Mouse (Mus musculus) heart, adult 2 months (tissue): ENCODE measurements at regions not wholly inside any gene's neighbourhood (a gene's known extent, or its start where the extent isn't known, plus 50 kb on each side); places are given as distances from the start of the nearest gene placed in this dataset.

Experiments
- DNase-seq, 2 experiments: peaks; one replicate each; pipeline ENCODE4 v3.0.0; 2021
- H3K27ac ChIP-seq: fragments of 200-600 bp; 2 replicates; pipeline ENCODE4 v1.8.1; 2022
- H3K27me3 ChIP-seq: fragments of 200-500 bp; 2 replicates; pipeline ENCODE4 v1.6.1; 2012; ENCODE audit warnings: mild to moderate bottlenecking, low read length, inconsistent platforms, mixed read lengths; ENCODE audit not compliant: control insufficient read depth, insufficient read depth
- H3K36me3 ChIP-seq: fragments of 200-500 bp; 2 replicates; pipeline ENCODE4 v1.6.1; 2012; ENCODE audit warnings: low read length, inconsistent platforms; ENCODE audit not compliant: control insufficient read depth, insufficient read depth
- H3K4me1 ChIP-seq: fragments of 200-500 bp; 2 replicates; pipeline ENCODE4 v1.6.1; 2011; ENCODE audit warnings: low read length; ENCODE audit not compliant: control insufficient read depth, insufficient read depth
- H3K4me3 ChIP-seq: fragments of 200-600 bp; 2 replicates; pipeline ENCODE4 v1.8.1; 2022
- H3K79me2 ChIP-seq: fragments of 200-500 bp; replicated peaks from 2 replicates; pipeline ENCODE4 v1.6.1; 2012; ENCODE audit warnings: mild to moderate bottlenecking, inconsistent platforms, low read length, moderate library complexity, mixed read lengths; ENCODE audit not compliant: control insufficient read depth, insufficient read depth
- H3K9ac ChIP-seq: fragments of 200-500 bp; 2 replicates; pipeline ENCODE4 v1.6.1; 2012; ENCODE audit warnings: low read depth, mild to moderate bottlenecking, control low read depth, inconsistent platforms, low read length, mixed read lengths
- CTCF ChIP-seq: fragments of 200-600 bp; IDR thresholded peaks from 2 replicates; pipeline ENCODE4 v1.8.1; 2022; ENCODE audit warnings: antibody characterized with exemption, mild to moderate bottlenecking, moderate library complexity
- EP300 ChIP-seq: fragments of 200-500 bp; IDR thresholded peaks from 2 replicates; pipeline ENCODE4 v1.6.1; 2011; ENCODE audit warnings: low read depth, low read length, control low read depth; ENCODE audit not compliant: insufficient read depth
- POLR2A ChIP-seq: fragments of 200-500 bp; IDR thresholded peaks from 2 replicates; pipeline ENCODE4 v1.6.1; 2011; ENCODE audit warnings: mild to moderate bottlenecking, low read depth, low read length, control low read depth; ENCODE audit not compliant: insufficient read depth
- WGBS: fragments of 180-500 bp; shearing (Covaris S2); methylation state at CpG from one replicate; pipeline ENCODE4 v1.1.7; 2018; 5-methylcytosine and 5-hydroxymethylcytosine counted together
- intact Hi-C: fragments of 180-260 bp; cut with DNase I; formaldehyde crosslinking; loops from one replicate; pipeline ENCODE4 v1.15.1; 2025

DNA sequence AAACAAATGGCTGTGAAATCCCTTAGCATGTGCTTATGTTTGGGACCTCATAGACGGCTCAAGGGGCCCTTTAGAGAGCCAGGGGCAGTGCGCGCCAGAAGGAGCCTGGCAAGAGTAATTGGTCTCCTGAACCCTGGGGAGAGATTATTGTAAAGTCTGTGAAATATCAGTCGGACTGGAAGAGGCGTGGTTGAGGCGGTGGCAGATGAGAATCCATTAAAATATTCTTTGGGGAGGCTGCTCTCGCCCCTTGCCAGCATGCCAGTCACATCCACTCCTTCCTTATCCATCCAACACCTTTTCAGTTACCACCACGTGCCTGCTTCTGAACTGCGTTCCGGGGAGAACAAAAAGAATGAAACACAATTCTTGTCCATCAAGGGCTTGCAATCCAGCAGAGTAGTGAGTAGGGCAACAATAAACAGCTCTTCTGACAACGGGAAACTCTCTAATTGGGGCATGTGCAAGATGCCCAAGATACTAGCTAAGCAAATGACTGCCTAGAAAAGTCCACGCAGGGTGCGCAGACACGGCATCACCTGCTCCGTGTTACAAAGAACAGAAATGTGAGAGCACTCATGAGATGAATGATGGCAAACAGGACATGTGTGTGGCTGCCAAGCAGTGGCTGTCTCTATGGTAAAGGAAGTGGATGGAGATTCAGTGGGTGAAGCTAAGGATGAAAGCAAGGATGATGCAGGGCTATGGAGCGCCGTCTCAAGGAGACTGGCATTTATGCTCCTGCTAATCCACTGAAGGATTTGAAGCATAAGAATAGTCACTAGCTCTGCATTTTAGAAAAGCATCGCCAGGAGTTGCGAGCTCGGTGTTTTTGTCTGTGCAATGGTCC, 320.6 kb upstream of the Zfp462 start:
- Histone ChIP-seq H3K9ac (no peak overlapping the region), H3K79me2 (no peaks in the 10 kb centered on the region), H3K27ac (no peak overlapping the region), H3K27me3 (no peaks in the 10 kb centered on the region), H3K4me1 (no peaks in the 10 kb centered on the region), H3K4me3 (no peak overlapping the region), H3K36me3 (no peaks in the 10 kb centered on the region)
- TF ChIP-seq EP300 = no peak
- no peak for TF ChIP-seq POLR2A
- TF ChIP-seq CTCF = no peak
- intact Hi-C loops = no loop called here
- DNase-seq = no peak
- 88% methylated on average over 20 of the region's 20 CpGs for WGBS

DNA sequence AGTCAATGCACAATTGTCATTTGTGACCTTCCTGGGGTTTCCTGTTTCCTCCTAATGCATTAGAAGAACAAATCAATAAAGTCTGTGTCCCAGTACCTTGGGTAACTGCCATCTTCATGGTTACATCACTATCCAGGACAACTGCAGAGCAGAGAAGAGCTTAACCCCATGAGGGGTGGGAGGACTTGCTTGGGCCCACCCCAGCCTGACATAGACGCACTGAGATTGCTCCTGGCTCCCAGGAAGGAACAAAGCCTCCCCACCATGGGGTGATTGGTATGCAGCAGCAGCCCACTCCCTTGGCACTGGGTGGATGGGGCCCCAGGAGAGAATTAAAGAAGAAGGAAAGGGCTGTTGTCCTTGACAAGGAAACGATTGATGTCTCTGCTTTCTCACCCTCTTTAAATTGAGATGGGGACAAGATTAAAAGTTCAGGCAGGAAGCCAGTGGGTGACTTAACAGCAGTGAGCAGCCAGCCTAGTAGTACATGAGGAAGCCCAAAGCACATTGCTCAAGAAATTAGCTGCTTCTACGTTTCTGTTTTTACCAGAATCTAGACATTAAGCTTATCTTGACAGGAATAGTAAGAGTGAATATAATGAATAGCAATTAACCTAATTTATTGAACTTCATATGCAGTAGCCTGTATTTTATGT, 307.7 kb upstream of the Zfp462 start:
- WGBS = 27% methylated on average over 3 of the region's 3 CpGs
- intact Hi-C loops = no loop called here

DNA sequence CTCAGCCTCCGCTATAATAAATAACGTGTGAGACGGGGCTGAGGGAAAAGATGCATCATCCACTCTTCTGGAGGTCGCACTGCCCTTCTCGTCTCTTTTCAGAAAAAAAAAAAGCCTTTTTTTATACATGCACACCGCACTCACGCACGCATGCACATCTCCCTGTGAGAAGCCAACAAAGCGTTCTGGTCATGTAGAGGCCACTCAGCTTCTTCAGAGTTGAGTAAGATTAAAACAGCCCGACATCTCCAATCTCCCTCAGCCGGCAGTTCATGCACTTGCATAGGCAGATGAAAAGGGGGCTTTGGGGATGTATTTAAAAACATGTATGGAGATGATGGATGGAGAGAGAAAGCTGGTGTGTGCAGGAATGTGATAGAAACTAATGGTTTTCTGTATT, 298.8 kb upstream of the Zfp462 start:
- H3K36me3 ChIP-seq = no peaks in the 10 kb centered on the region
- 91% methylated on average over 11 of the region's 11 CpGs for WGBS
- H3K4me3 ChIP-seq = no peak overlapping the region
- no peaks in the 10 kb centered on the region for H3K79me2 ChIP-seq
- no peaks in the 10 kb centered on the region for H3K4me1 ChIP-seq
- no peak for DNase-seq
- no peak overlapping the region for H3K9ac ChIP-seq
- H3K27me3 ChIP-seq = no peaks in the 10 kb centered on the region
- TF ChIP-seq CTCF (no peak), POLR2A (no peak), EP300 (no peak)
- intact Hi-C loops = no loop called here
- H3K27ac ChIP-seq = no peak overlapping the region

More for the DNA sequence above, 307.7 kb upstream of the Zfp462 start:
- Histone ChIP-seq H3K27me3 (no peaks in the 10 kb centered on the region), H3K27ac (no peak overlapping the region), H3K36me3 (no peaks in the 10 kb centered on the region), H3K9ac (no peak overlapping the region), H3K4me3 (no peak overlapping the region), H3K79me2 (no peaks in the 10 kb centered on the region), H3K4me1 (no peaks in the 10 kb centered on the region)
- TF ChIP-seq CTCF (no peak), POLR2A (no peak), EP300 (no peak)
- DNase-seq = no peak

DNA sequence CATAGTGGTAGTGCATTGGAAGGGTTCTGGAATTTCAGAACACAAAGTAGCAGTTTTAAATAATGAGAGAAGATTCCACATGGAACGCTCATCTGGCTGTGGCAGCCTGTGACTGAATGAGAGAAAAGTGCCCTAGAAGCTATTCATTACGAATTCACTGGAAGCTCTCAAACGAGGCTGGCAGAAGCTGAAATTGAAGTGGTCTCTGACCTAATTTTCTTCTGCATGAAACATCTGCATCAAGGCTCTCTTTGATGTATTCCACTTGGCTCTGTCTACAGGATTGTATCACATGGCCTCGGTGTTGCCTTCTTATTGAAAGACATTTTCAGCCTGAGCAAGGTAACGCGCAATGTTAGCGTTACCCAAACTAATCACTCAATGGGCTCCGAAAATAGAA, 298.4 kb upstream of the Zfp462 start:
- TF ChIP-seq POLR2A (no peak), CTCF (no peak), EP300 (no peak)
- no peak for DNase-seq
- no peaks in the 10 kb centered on the region for H3K79me2 ChIP-seq
- H3K4me1 ChIP-seq = no peaks in the 10 kb centered on the region
- H3K36me3 ChIP-seq = no peaks in the 10 kb centered on the region
- intact Hi-C loops = no loop called here
- 51% methylated on average over 8 of the region's 8 CpGs for WGBS
- H3K9ac ChIP-seq = no peak overlapping the region
- no peaks in the 10 kb centered on the region for H3K27me3 ChIP-seq
- H3K27ac ChIP-seq = no peak overlapping the region
- H3K4me3 ChIP-seq = no peak overlapping the region

DNA sequence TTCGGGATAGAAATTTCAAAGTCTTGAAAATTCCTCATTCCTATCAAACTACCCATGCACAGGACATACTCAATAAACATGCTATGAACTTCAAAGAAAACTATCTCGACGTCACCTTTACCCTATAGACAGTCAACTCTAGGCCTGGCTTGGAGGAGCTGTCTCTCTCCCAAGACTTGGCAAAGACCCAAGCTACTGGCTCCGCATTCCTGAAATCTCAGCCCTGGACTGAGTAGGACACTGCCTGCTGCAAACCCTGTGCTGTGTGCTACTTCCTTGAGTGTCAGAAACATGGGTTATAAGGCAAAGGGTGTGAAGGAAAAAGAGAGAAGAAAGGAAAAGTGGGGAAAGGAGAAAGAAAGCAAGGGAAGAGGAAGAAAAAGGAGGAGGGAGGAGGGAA, 296.6 kb upstream of the Zfp462 start:
- Histone ChIP-seq H3K79me2 (no peaks in the 10 kb centered on the region), H3K27me3 (no peaks in the 10 kb centered on the region), H3K4me1 (no peaks in the 10 kb centered on the region), H3K9ac (no peak overlapping the region), H3K36me3 (no peaks in the 10 kb centered on the region), H3K27ac (no peak overlapping the region), H3K4me3 (no peak overlapping the region)
- TF ChIP-seq EP300 = no peak
- no peak for TF ChIP-seq POLR2A
- no peak for TF ChIP-seq CTCF
- WGBS = 46% methylated on average over 4 of the region's 4 CpGs
- intact Hi-C loops = no loop called here
- no peak for DNase-seq

DNA sequence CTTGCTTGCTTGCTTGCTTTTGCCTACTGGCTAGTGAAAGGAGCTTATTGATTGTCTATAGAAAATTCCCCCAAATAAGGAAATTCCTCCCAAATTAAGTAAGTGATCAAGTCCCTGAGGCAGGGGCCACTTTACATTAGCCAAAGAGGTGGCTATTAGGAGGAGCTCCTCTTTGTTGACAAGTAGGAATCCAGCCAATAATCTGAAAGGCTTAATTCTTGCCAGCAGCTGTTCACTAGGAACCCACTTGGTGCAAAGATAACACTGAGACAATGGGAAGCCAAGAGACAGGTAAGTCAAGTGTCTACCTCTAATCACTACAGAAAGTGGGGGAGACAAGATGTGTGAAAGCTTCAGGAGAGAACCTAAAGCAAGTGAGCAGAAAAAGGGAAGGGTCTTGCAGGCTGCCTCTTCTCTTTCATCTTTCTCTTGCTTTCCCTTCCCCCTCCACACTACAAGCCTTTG, 293.2 kb upstream of the Zfp462 start:
- intact Hi-C loops = no loop called here
- H3K79me2 ChIP-seq = no peaks in the 10 kb centered on the region
- TF ChIP-seq EP300 (no peak), POLR2A (no peak), CTCF (no peak)
- no peaks in the 10 kb centered on the region for H3K36me3 ChIP-seq
- no peaks in the 10 kb centered on the region for H3K4me1 ChIP-seq
- no peaks in the 10 kb centered on the region for H3K27me3 ChIP-seq
- H3K27ac ChIP-seq = no peak overlapping the region
- no peak overlapping the region for H3K4me3 ChIP-seq
- no peak for DNase-seq
- no peak overlapping the region for H3K9ac ChIP-seq
